Mouse (Mus musculus) T-helper 2 cell (primary cell): ENCODE measurements at regions not wholly inside any gene's neighbourhood (a gene's known extent, or its start where the extent isn't known, plus 50 kb on each side); places are given as distances from the start of the nearest gene placed in this dataset.

Experiments used
- in situ Hi-C: fragments of 300-600 bp; cut with MboI, MseI; formaldehyde crosslinking; loops from one replicate; pipeline ENCODE4 v1.15.1; 2025; ENCODE audit warnings: high pct_unique_total_duplicates

DNA sequence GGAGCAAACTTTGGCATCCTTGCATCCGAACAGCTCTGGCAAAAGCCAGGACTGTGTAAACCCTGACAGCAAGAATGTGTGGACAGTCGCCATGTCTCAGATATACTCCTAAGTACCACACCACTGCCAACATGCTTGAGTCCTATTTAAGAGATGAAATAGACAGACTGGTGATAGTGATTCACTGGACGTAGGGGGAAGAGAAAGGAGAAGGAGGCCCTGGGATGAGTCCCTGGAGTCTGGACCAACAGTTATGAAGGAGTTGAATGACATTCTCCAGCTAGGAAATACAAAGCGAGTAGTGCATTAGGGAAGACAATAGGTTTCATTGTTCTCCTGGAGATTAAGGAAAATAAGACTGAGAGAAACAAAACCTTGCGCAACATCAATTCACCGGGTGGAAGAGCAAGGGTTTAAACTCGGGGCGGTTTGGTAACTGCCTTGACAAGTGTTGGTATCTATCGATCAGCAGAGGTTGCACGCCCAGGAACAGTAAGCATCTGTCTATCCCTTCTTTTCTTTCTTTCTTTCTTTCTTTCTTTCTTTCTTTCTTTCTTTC is 54.3 kb upstream of the Nrbf2 start:
- in situ Hi-C loops, result no loop called here

DNA sequence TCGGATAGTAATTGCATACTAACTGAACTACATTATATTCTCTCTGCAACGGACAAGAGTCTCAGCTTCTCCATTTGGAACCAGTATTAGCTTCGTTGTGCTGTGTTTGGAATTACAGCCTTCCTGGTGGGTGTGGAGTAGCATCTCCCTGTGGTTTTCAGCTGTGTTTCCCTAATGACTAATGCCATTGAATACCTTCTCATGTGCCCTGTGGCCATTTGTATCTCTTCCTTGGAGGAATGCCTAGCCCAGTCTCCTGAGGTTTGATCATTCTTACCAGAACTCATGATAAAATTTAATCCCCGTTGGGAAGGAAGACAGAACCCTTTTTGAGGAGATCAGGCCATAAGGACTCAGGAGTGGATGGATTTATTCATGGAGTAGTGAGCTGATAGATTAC is 59.6 kb upstream of the Nrbf2 start:
- in situ Hi-C loops, result no loop called here

GRCm38 (mm10) chr10:67350956-67351355 is 65.9 kb upstream of the Nrbf2 start:
- in situ Hi-C loops, result no loop called here

DNA sequence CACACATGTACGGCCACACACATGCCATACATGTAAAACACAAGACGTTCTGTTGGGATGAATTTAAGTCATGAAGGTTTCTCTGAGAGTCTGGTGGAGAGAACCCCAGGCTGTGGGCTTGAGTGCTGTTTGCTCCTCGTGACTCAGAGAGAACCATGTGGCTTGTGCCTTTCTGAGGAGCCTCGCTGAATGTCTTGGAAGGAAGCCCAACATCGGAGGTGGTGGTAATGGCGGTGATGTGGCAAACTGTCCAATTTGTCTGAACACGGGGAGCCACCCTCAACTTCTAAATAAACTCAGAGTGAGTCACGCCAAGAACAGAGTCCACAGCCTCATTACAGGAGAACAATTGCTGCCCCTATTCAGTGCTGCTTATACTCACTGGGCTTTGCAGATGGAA is 75.7 kb upstream of the Nrbf2 start:
- in situ Hi-C loops, result no loop called here

- in situ Hi-C loops, result no loop called here
Measured at GRCm38 (mm10) chr10:67361281-67361680, 76.2 kb upstream of the Nrbf2 start.

- in situ Hi-C loops, result no loop called here
Measured at GRCm38 (mm10) chr10:67364595-67364994, 79.5 kb upstream of the Nrbf2 start.

- in situ Hi-C loops, result no loop called here
Measured at GRCm38 (mm10) chr10:67365158-67365557, 80.1 kb upstream of the Nrbf2 start.

DNA sequence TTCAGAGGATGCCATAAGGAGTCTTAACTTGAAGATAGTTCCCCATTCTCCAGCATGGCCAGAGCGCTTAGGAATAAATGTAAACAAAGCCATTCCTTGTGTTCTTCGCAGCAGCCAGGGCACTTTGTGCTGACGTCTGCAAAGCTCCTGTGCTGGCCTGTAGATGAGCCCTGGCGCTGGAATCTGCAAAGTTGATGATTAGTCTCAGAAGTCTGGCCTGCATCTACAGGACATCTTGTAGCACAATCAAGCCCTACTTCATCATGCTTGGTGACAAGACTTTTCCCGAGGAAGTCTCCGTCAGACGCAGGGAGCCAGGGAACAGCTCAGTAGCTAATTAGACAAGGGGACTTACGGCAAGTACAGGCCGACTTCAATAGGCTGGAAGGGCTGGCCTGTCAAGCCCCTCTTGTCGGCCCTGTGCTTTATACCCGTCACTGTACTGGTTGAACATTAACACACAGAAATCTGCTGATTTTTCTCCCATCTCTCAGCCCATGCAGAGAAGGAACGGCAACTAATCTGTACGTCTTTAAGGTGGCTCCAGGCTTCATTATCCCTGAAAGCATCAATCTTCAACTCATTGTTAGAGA is 87.6 kb upstream of the Nrbf2 start:
- in situ Hi-C loops, result no loop called here

GRCm38 (mm10) chr10:67376638-67377037 is 91.5 kb upstream of the Nrbf2 start:
- in situ Hi-C loops, result no loop called here

DNA sequence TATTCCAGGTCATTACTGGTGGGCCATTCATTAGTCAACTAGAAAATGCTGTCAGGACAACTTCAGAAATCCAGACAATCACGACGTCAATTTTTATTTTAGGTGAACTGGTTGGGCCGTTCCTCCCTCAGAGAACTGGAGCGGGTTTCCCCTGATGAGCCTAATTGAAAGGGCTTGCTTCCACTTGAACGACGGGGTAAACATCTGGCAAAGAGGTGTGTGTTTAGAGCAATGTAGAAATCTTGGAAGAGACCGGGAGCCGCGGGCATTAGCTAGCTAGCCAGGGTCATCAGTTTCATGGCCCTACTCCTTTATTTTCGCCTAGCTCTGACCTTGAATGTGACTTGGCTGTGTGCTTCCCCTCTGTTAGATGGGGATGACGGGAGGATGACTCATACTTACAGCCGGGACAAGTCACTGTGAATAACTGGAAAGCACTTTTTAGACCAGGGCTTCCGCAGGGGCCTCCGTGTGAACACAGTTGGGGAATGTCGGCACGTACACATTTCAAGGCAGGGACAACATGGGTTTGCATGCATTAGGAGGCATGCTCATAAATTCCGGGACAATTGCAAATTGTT is 92.6 kb upstream of the Nrbf2 start:
- in situ Hi-C loops, result no loop called here

- in situ Hi-C loops, result no loop called here
Measured at GRCm38 (mm10) chr10:67380174-67380573, 95.1 kb upstream of the Nrbf2 start.

- in situ Hi-C loops, result no loop called here
Measured at GRCm38 (mm10) chr10:67383352-67383751, 98.2 kb upstream of the Nrbf2 start.

DNA sequence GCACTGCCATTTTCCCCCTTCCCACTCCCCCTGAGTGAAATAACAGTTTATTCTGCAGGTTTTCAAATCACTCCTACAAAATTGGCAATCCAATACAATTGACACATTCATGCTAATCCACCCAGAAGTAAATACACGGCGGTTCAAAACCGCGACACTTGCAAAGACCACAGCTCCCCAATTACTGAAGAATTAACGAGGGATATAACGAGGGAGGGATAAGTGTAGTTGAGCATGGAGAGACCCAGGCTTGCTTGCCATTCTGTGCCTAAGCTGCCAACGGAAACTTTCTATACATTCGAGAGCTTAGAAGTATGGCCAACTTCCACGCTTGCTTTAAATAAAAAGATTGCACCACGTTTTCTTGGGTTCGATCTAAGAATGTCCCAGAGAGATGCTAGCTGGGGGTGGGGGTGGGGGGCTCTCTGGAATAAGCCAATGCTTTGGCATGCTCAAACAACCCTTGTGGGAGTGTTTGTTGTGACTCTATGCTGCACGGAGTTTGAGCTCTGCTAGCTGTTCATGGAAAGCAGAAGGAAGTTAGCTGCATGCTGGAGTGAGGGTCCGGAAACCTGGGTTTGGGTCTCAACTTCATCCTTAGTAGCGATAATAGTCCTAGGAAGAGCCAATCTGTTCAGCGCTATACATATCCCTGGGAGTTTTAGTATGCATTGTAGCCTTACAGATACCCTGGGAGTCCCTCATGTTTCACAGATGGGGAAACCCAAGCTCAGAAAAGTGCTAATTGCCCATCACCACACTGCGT is 98.9 kb upstream of the Nrbf2 start:
- in situ Hi-C loops, result no loop called here

DNA sequence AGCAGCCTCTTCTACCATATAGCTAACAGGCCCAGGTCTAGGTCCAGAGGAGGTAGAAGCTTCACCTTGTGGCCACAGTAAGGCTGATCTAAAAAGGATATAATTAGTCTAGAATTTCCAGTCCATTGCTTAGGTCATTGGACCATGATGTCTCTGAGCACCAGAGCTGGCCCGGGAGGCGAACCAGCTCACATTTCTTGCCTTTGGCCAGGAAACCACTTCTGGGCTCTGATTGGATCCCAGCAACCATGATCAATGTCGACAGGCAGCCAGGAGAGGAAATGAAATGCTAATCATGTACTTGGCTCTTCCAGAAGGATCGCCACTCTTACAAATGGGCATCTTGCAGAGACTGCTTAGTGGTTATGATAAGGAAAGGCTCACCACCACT is 99.5 kb upstream of the Nrbf2 start:
- in situ Hi-C loops, result no loop called here

DNA sequence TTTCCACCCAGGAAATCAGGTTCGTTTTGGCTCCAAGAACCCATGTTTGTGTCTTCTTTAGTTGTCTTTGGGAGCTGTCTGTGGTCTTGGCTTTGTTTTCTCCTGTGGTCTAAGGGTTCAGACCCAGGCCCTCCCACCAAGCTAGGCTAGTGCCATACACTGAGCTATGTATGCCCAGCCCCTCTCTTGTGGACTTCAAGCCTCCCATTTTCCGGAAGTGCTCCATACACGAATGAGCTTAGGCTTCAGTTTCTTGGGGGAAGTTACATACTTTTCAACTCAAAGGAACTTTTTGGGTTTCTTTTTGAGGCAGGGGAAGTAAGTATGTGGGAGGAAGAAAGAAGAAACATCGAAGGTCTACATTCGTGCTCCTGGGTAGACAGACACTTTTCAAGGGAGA is 100.9 kb upstream of the Nrbf2 start:
- in situ Hi-C loops, result no loop called here

DNA sequence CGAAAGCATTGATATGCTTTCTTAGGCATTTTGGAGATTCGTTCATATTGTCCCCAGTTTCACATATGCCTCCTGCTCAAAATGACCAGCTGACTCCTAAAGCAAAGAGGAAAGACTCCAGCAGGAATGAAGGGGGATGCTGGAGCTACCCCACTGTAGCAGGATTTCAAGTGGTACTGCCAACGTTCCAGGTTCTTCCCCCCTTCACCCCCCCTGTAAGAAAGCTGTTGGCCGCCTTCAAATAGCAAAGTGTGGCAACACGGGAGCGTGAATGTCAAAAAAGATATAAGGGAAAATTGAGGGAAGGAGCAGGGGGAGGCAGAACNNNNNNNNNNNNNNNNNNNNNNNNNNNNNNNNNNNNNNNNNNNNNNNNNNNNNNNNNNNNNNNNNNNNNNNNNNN is 103.7 kb upstream of the Nrbf2 start:
- in situ Hi-C loops, result no loop called here

GRCm38 (mm10) chr10:67400434-67400833 is 115.3 kb upstream of the Nrbf2 start:
- in situ Hi-C loops, result no loop called here

- in situ Hi-C loops, result no loop called here
Measured at GRCm38 (mm10) chr10:67401409-67401808, 116.3 kb upstream of the Nrbf2 start.

DNA sequence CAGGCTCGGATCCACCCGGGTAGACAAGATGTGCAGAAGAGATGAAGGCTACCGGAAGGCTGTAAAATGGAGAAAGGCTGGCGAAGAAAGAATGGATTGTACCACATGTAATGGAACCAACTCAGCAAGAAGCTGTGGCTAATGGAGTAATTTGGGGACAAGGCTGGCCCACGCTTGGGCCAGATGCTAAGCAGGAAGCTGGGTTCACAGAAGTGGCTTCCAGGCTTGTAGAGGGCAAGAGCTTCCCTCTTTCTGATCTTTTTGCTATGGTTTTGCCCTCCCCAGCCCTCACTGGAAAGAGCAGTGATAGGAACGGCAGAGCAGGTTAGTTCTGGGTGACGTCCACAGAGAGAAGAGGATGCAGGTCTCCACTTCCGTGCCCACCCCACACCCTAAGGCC is 117.7 kb upstream of the Egr2 start:
- in situ Hi-C loops, result no loop called here

- in situ Hi-C loops, result no loop called here
Measured at GRCm38 (mm10) chr10:67420761-67421160, 114.5 kb upstream of the Egr2 start.

- in situ Hi-C loops, result no loop called here
Measured at GRCm38 (mm10) chr10:67425407-67425806, 109.9 kb upstream of the Egr2 start.

- in situ Hi-C loops, result no loop called here
Measured at GRCm38 (mm10) chr10:67427220-67427619, 108.1 kb upstream of the Egr2 start.

DNA sequence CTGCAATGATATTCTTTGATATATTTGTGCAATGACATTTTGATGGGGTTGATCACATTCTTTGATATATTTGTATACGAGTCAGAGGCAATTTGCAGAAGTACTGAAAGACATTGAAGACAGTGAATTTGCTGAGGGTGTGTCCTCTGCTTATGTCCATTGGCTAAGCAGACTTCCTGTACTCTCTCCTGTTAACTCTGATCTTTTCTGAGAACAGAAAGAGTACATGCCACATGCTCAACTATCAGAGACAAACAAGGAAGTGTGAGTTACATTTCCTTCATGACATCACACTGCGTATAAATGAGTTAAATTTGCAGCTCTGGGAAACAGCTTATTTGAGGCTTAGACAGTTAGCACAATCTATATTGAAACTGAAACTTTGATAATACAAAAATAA is 104.5 kb upstream of the Egr2 start:
- in situ Hi-C loops, result no loop called here
